Mouse (Mus musculus): ENCODE results near the gene Slc22a18. TPM values are rescaled to one million over a fixed set of nuclear protein-coding genes. Genes with fewer than 3 reads are reported as not detected.

Gene Slc22a18
- total RNA-seq, 1 experiment from 2014 or later, result 11.3 TPM

Other genes with a start within 250 kb of the Slc22a18 start
- gene Cdkn1c, start 12.7 kb upstream of the Slc22a18 start, total RNA-seq (2021), result 321 and 419 TPM in 2 replicates
- gene Phlda2, start 29.4 kb downstream of the Slc22a18 start, total RNA-seq (2021), result 0.78 and 1.4 TPM in 2 replicates
- gene Nap1l4, start 75.4 kb downstream of the Slc22a18 start, total RNA-seq (2021), result 154 and 166 TPM in 2 replicates
- 49.1 and 57.2 TPM in 2 replicates for gene Cars, start 126.4 kb downstream of the Slc22a18 start, total RNA-seq (2021)
- 0.93 and 1.8 TPM in 2 replicates for gene Tnfrsf26, start 155.0 kb downstream of the Slc22a18 start, total RNA-seq (2021)
- 4.1 and 5.3 TPM in 2 replicates for gene Tnfrsf22, start 175.9 kb downstream of the Slc22a18 start, total RNA-seq (2021)
- 2.4 and 3.2 TPM in 2 replicates for gene Tnfrsf23, start 212.1 kb downstream of the Slc22a18 start, total RNA-seq (2021)

Data from adrenal gland, postnatal 14 days (tissue).